Mouse (Mus musculus) layer of hippocampus, adult 9-11 months (tissue): Measurements from ENCODE around the gene Srrm2.

Source experiments
- DNase-seq: peaks from one replicate; pipeline ENCODE4 v3.0.0; 2022

The Srrm2 gene

GRCm38 (mm10) chr17:23867756-23868155, 77.4 kb downstream of the Srrm2 start, which contains the start of gene Prss21:
Prss21 (plus strand) TSS chr17:23868056.
- DNase-seq, result no peak

DNA sequence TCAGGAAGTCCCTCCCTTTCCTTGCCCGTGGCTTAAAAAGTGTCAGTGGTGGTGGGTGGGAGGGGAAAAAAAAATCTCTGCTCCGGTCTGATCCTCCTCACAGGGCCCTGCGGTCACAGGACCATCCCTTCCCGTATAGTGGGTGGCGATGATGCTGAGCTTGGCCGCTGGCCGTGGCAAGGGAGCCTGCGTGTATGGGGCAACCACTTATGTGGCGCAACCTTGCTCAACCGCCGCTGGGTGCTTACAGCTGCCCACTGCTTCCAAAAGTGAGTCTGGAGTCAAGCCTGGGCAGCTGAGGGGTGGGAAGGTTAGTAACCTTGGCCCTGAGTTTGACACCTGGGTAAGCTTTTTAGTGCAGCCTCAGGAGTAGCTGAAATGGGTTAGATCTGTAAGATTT, 78.2 kb downstream of the Srrm2 start:
- DNase-seq, result no peak
